Mouse (Mus musculus) MEL (cell line): ENCODE data around the gene Lsm2. TPM values are rescaled to one million over a fixed set of nuclear protein-coding genes. Genes with fewer than 3 reads are reported as not detected.

Experiments used
- DNase-seq: peaks from one replicate; pipeline ENCODE4 v3.0.0; 2011; ENCODE audit warnings: low read depth, low spot score
- H3K27ac ChIP-seq: 2 replicates; pipeline ENCODE4 v1.5.1; 2012; ENCODE audit warnings: low read depth, mild to moderate bottlenecking, control low read depth, low read length, moderate library complexity; ENCODE audit not compliant: control insufficient read depth
- H3K27me3 ChIP-seq, 2 experiments: fragments of 150-350 bp in 1 of 2; sonication (generic) in 1 of 2; 2 replicates each; pipeline ENCODE4 v1.6.1; 2012; ENCODE audit warnings: low read length in 2 of 2, mild to moderate bottlenecking in 2 of 2, improper control_type of control experiment in 1 of 2, moderate library complexity in 1 of 2; ENCODE audit not compliant: insufficient read depth in 2 of 2, control insufficient read depth in 1 of 2
- H3K36me3 ChIP-seq, 2 experiments: 2 replicates each; pipeline ENCODE4 v1.6.1; 2012 to 2014; ENCODE audit warnings: low read length in 2 of 2, improper control_type of control experiment in 1 of 2, inconsistent platforms in 1 of 2, mild to moderate bottlenecking in 1 of 2; ENCODE audit not compliant: insufficient read depth in 2 of 2, control insufficient read depth in 1 of 2
- H3K4me1 ChIP-seq, 2 experiments: fragments of 150-350 bp in 1 of 2; sonication (generic) in 1 of 2; 2 replicates each; pipeline ENCODE4 v1.6.1; 2012; ENCODE audit warnings: low read length in 2 of 2, improper control_type of control experiment in 1 of 2, mild to moderate bottlenecking in 1 of 2; ENCODE audit not compliant: insufficient read depth in 2 of 2, control insufficient read depth in 1 of 2
- H3K4me3 ChIP-seq, 2 experiments: fragments of 150-350 bp in 1 of 2; sonication (generic) in 1 of 2; 2 replicates each; pipeline ENCODE4 v1.5.1; 2012; ENCODE audit warnings: low read depth in 2 of 2, low read length in 2 of 2, mild to moderate bottlenecking in 2 of 2, moderate library complexity in 2 of 2, control low read depth in 1 of 2, improper control_type of control experiment in 1 of 2; ENCODE audit not compliant: control insufficient read depth in 1 of 2, insufficient read depth in 1 of 2
- H3K79me2 ChIP-seq: 2 replicates; pipeline ENCODE4 v1.6.1; 2012; ENCODE audit warnings: mild to moderate bottlenecking, low read length, moderate library complexity; ENCODE audit not compliant: control insufficient read depth, poor library complexity, insufficient read depth
- H3K9ac ChIP-seq: 2 replicates; pipeline ENCODE4 v1.6.1; 2012; ENCODE audit warnings: low read depth, mild to moderate bottlenecking, control low read depth, low read length, moderate library complexity; ENCODE audit not compliant: control insufficient read depth, poor library complexity, severe bottlenecking
- H3K9me3 ChIP-seq: fragments of 150-350 bp; sonication (generic); replicated peaks from 2 replicates; pipeline ENCODE4 v1.6.1; 2012; ENCODE audit warnings: mild to moderate bottlenecking, low read length, improper control_type of control experiment, moderate library complexity; ENCODE audit not compliant: insufficient read depth
- BHLHE40 ChIP-seq: IDR thresholded peaks from 2 replicates; pipeline ENCODE4 v1.6.1; 2012; ENCODE audit warnings: low read depth, mild to moderate bottlenecking, inconsistent platforms, low read length, improper control_type of control experiment, borderline replicate concordance
- E2F4 ChIP-seq: IDR thresholded peaks from 2 replicates; pipeline ENCODE4 v1.6.1; 2011; ENCODE audit warnings: low read depth, low read length, improper control_type of control experiment, borderline replicate concordance
- GABPA ChIP-seq: IDR thresholded peaks from 2 replicates; pipeline ENCODE4 v1.6.1; 2012; ENCODE audit warnings: low read depth, mild to moderate bottlenecking, inconsistent platforms, low read length, improper control_type of control experiment, moderate library complexity
- HCFC1 ChIP-seq: IDR thresholded peaks from 2 replicates; pipeline ENCODE4 v1.6.1; 2012; ENCODE audit warnings: low read depth, mild to moderate bottlenecking, inconsistent platforms, low read length, improper control_type of control experiment, moderate library complexity
- KAT2A ChIP-seq: conservative IDR thresholded peaks from 2 replicates; pipeline ENCODE4 v1.6.1; 2012; ENCODE audit warnings: low read depth, low read length, improper control_type of control experiment, inconsistent platforms
- MAFK ChIP-seq: IDR thresholded peaks from 2 replicates; pipeline ENCODE4 v1.6.1; 2011; ENCODE audit warnings: low read depth, mild to moderate bottlenecking, low read length, improper control_type of control experiment, borderline replicate concordance
- MAX ChIP-seq: IDR thresholded peaks from 2 replicates; pipeline ENCODE4 v1.6.1; 2011; ENCODE audit warnings: low read length, improper control_type of control experiment
- MAZ ChIP-seq: IDR thresholded peaks from 2 replicates; pipeline ENCODE4 v1.6.1; 2012; ENCODE audit warnings: low read depth, mild to moderate bottlenecking, inconsistent platforms, low read length, improper control_type of control experiment
- MYB ChIP-seq: IDR thresholded peaks from 2 replicates; pipeline ENCODE4 v1.6.1; 2011; ENCODE audit warnings: mild to moderate bottlenecking, low read depth, low read length, improper control_type of control experiment
- POLR2A ChIP-seq, 2 experiments: IDR thresholded peaks; 2 replicates each; pipeline ENCODE4 v1.6.1; 2011 to 2012; ENCODE audit warnings: low read length in 2 of 2, mild to moderate bottlenecking in 2 of 2, control low read depth in 1 of 2, improper control_type of control experiment in 1 of 2, low read depth in 1 of 2, moderate library complexity in 1 of 2; ENCODE audit not compliant: control insufficient read depth in 1 of 2, insufficient read depth in 1 of 2, poor library complexity in 1 of 2
- SIN3A ChIP-seq: IDR thresholded peaks from 2 replicates; pipeline ENCODE4 v1.6.1; 2012; ENCODE audit warnings: low read length, improper control_type of control experiment, inconsistent platforms
- TBP ChIP-seq: IDR thresholded peaks from 2 replicates; pipeline ENCODE4 v1.8.0; 2011; ENCODE audit warnings: low read depth, low read length, improper control_type of control experiment
- ZC3H11A ChIP-seq: IDR thresholded peaks from 2 replicates; pipeline ENCODE4 v1.6.1; 2012; ENCODE audit warnings: low read depth, mild to moderate bottlenecking, inconsistent platforms, low read length, improper control_type of control experiment
- ZNF384 ChIP-seq: IDR thresholded peaks from 2 replicates; pipeline ENCODE4 v1.6.1; 2012; ENCODE audit warnings: low read depth, mild to moderate bottlenecking, inconsistent platforms, low read length, improper control_type of control experiment
- polyA plus RNA-seq, 2 experiments: library from polyadenylated mRNA; stranded (reverse) in 1 of 2; unstranded in 1 of 2; fragments of >175 nt in 1 of 2; fragments of >200 nt in 1 of 2; gene quantifications; 2 replicates each; pipeline versions ENCODE4 v1.2.1 to v1.2.4; 2012; ENCODE audit warnings: low replicate concordance in 2 of 2, low read depth in 1 of 2; ENCODE audit not compliant: insufficient read length in 2 of 2, insufficient read depth in 1 of 2, missing spikeins in 1 of 2
- total RNA-seq: library from RNA; depleted of rRNA; stranded (reverse); fragments of 300-350 nt; gene quantifications from 2 replicates; pipeline ENCODE4 v1.2.3, GENCODE M21; 2012

Gene Lsm2
- total and polyA plus RNA-seq, 3 experiments = 57.9 to 180 TPM; not detected in 1

GRCm38 (mm10) chr17:34975581-34976492 lies 5.8 kb upstream of the Lsm2 start:
- no peak for DNase-seq
- TF ChIP-seq SIN3A (no peak), MYB (no peak), MAFK (peak; percentile 84)
- Histone ChIP-seq H3K36me3 (peaks cover 0 to 6% of the 10 kb centered on the region in 2 experiments; a peak in 1 of 4 replicates), H3K27ac (no peak overlapping the region), H3K9ac (no peak overlapping the region), H3K9me3 (no peaks in the 10 kb centered on the region), H3K27me3 (no peaks in the 10 kb centered on the region), H3K79me2 (peaks cover 5% of the 10 kb centered on the region; the same call in 1 of the 2 replicates), H3K4me1 (no peaks in the 10 kb centered on the region), H3K4me3 (no peak overlapping the region)

GRCm38 (mm10) chr17:34977000-34977399 lies 4.7 kb upstream of the Lsm2 start:
- TF ChIP-seq MAZ = no peak
- TF ChIP-seq GABPA = no peak
- TF ChIP-seq HCFC1 = no peak
- TF ChIP-seq ZNF384 = no peak
- no peak for TF ChIP-seq POLR2A (IDR thresholded peaks at IDR 0.05; ENCODE audit: control insufficient read depth in 1 of 2, insufficient read depth in 1 of 2, low read depth in 1 of 2, low read length in 2 of 2, poor library complexity in 1 of 2)
- TF ChIP-seq BHLHE40 = no peak
- TF ChIP-seq MAX = no peak
- TF ChIP-seq ZC3H11A = no peak
- TF ChIP-seq TBP = no peak
- TF ChIP-seq KAT2A = no peak
- no peak for TF ChIP-seq E2F4
- H3K36me3 ChIP-seq = peaks cover 0 to 6% of the 10 kb centered on the region in 2 experiments; a peak in 1 of 4 replicates

More at GRCm38 (mm10) chr17:34977000-34977399, 4.7 kb upstream of the Lsm2 start:
- no peak overlapping the region for H3K4me3 ChIP-seq
- H3K9ac ChIP-seq = no peak overlapping the region
- no peaks in the 10 kb centered on the region for H3K27me3 ChIP-seq
- no peaks in the 10 kb centered on the region for H3K4me1 ChIP-seq
- no peak for DNase-seq
- H3K79me2 ChIP-seq = peaks cover 9% of the 10 kb centered on the region
- H3K9me3 ChIP-seq = no peaks in the 10 kb centered on the region
- no peak overlapping the region for H3K27ac ChIP-seq
